Mouse (Mus musculus) neural tube, embryonic 14.5 days (tissue): ENCODE measurements around the gene Fam243. TPM values are rescaled to one million over a fixed set of nuclear protein-coding genes. Genes with fewer than 3 reads are reported as not detected.

Source experiments
- ATAC-seq: fragments of 200-750 bp; cut with Nextera tagmentation; 2 replicates; pipeline ENCODE4 v1.8.0; 2017; ENCODE audit warnings: low read depth, mild to moderate bottlenecking, moderate TSS enrichment, moderate library complexity
- H3K27ac ChIP-seq: fragments of 300-500 bp; sonication (generic); 2 replicates; pipeline ENCODE4 v1.5.1; 2014; ENCODE audit warnings: low read depth, mild to moderate bottlenecking, control low read depth, low read length, moderate library complexity, mixed read lengths
- H3K27me3 ChIP-seq: fragments of 300-500 bp; sonication (generic); 2 replicates; pipeline ENCODE4 v1.6.1; 2014; ENCODE audit warnings: low read length; ENCODE audit not compliant: control insufficient read depth, insufficient read depth
- H3K36me3 ChIP-seq: fragments of 300-500 bp; sonication (generic); 2 replicates; pipeline ENCODE4 v1.6.1; 2014; ENCODE audit warnings: low read length, mixed read lengths; ENCODE audit not compliant: control insufficient read depth, insufficient read depth
- H3K4me1 ChIP-seq: fragments of 300-500 bp; sonication (generic); 2 replicates; pipeline ENCODE4 v1.6.1; 2014; ENCODE audit warnings: low read length; ENCODE audit not compliant: control insufficient read depth, insufficient read depth
- H3K4me2 ChIP-seq: fragments of 300-500 bp; sonication (generic); 2 replicates; pipeline ENCODE4 v1.6.1; 2014; ENCODE audit warnings: mild to moderate bottlenecking, low read depth, low read length, control low read depth
- H3K4me3 ChIP-seq: fragments of 300-500 bp; sonication (generic); 2 replicates; pipeline ENCODE4 v1.5.1; 2014; ENCODE audit warnings: low read depth, low read length, control low read depth, mixed read lengths
- H3K9ac ChIP-seq: fragments of 300-500 bp; sonication (generic); replicated peaks from 2 replicates; pipeline ENCODE4 v1.6.1; 2014; ENCODE audit warnings: low read depth, mild to moderate bottlenecking, control low read depth, low read length, mixed read lengths
- H3K9me3 ChIP-seq: fragments of 300-500 bp; sonication (generic); 2 replicates; pipeline ENCODE4 v1.6.1; 2016; ENCODE audit warnings: low read length; ENCODE audit not compliant: control insufficient read depth
- WGBS: fragments of 180-500 bp; shearing (Covaris S2); extraction: QIAGEN DNeasy Blood & Tissue Kit; methylation state at CpG from one replicate; pipeline ENCODE4 v1.1.7; 2014; 5-methylcytosine and 5-hydroxymethylcytosine counted together
- polyA plus RNA-seq: library from polyadenylated mRNA; unstranded; fragments of >200 nt; fragmentation: Nextera tagmentation; extraction: Ambion mirVana; gene quantifications from 2 replicates; pipeline ENCODE4 v1.2.1, GENCODE M21; 2014

Gene Fam243
- polyA plus RNA-seq, 1 experiment from 2014 or later: not detected

DNA sequence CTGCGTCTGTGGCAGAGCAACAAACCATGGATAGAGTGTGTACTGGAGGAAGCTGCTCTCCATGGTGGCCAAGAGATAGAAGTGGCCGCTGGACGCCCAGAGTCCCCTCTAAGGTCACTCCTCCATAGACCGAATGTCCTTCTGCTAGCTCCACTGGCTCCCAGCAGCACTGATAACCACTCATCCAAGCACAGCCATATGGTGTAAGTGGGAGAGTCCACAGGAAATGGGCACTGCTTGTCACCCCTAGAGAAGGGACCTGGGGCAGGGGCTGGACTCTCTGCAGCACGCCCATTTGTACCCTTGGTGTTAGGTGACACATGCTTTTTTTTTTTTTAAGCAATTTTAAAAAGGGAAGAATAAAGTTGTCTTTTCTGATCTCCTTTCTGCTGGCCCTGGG is 9.7 kb upstream of the Fam243 start:
- Histone ChIP-seq H3K27me3 (no peaks in the 10 kb centered on the region), H3K4me1 (no peaks in the 10 kb centered on the region), H3K27ac (no peak overlapping the region), H3K9me3 (no peaks in the 10 kb centered on the region), H3K4me3 (no peak overlapping the region), H3K9ac (no peak overlapping the region), H3K36me3 (no peaks in the 10 kb centered on the region), H3K4me2 (no peak overlapping the region)
- WGBS: 86% methylated on average over 5 of the region's 5 CpGs
- no peak for ATAC-seq

DNA sequence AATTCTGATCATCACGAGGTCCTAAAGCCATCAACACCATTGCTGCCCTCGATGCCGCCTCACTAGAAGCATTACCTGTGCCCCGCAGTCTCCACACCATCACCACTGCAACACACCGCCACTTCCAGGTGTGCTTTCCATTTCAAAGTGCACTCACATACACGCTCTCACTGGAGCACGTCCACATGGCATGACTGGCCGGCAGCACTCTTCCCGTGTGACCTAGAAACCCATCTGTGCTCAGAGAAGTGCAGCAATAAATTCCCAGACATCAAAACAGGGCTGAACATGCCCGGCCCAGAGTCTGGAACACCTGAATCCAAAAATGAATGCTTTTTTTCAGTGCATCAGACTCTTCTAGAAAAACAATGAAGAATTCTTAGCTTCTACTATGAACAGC is 6.7 kb upstream of the Fam243 start:
- WGBS: 85% methylated on average over 10 of the region's 10 CpGs
- Histone ChIP-seq H3K9me3 (no peaks in the 10 kb centered on the region), H3K4me2 (no peak overlapping the region), H3K9ac (no peak overlapping the region), H3K27me3 (no peaks in the 10 kb centered on the region), H3K36me3 (no peaks in the 10 kb centered on the region), H3K4me3 (no peak overlapping the region), H3K4me1 (no peaks in the 10 kb centered on the region), H3K27ac (no peak overlapping the region)
- no peak for ATAC-seq

DNA sequence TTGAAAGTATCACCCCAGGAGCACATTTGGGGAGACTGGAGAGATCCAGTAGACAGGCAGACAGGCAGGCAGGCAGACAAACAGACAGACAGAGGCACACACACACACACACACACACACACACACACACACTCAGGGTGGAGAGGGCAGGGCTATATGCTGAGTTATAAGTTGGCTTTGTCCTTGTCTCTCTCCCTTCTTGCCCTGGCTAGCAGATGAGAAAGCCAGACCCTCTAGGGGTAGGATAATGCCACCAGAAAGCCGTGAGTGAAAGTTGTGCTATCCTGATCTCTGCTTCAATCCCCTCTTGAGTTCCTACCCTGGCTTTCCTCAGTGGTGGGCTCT is 3.8 kb upstream of the Fam243 start:
- Histone ChIP-seq H3K4me1 (no peaks in the 10 kb centered on the region), H3K36me3 (no peaks in the 10 kb centered on the region), H3K4me2 (no peak overlapping the region), H3K9me3 (no peaks in the 10 kb centered on the region), H3K27ac (no peak overlapping the region), H3K4me3 (no peak overlapping the region), H3K27me3 (no peaks in the 10 kb centered on the region), H3K9ac (no peak overlapping the region)
- WGBS: 53% methylated on average over 1 of the region's 1 CpGs
- ATAC-seq: no peak

DNA sequence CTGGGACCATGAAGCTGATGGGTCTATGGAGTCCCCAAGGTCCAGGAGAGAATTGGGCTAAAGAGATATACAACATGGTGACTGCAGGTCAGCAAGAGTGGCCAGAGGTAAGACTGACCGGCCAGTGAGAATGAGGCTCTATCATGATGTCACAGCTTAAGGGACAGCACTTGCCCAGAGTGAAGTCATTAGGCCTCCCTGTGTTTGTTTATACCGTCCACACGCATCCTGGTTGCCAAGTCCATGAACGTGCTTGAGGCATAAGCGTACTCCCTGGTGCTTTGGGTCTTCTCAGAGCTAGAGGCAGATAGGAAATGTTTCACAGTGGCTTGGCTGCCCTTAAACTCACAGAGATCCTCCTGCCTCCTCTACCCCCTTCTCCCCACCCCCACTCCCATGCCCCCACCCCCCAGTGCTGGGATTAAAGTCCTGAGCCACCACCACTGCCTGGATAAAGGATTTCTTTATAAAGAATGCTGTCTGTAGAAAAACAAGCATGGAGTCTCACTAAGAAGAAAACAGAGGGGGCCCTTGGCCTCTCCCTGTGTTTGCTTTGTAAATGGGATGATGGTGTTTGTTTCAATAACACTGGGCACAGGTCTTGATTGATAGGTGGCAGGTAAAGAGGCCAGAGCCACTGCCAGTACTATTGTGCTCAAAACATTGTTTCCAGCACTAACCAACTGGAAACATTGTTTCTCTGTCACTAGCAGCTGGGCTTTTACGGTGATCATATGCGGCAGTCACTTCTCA is 3.2 kb upstream of the Fam243 start:
- H3K4me2 ChIP-seq: no peak overlapping the region
- ATAC-seq: no peak
- no peaks in the 10 kb centered on the region for H3K9me3 ChIP-seq
- no peaks in the 10 kb centered on the region for H3K36me3 ChIP-seq
- H3K4me1 ChIP-seq: no peaks in the 10 kb centered on the region
- no peak overlapping the region for H3K4me3 ChIP-seq
- H3K27ac ChIP-seq: no peak overlapping the region
- WGBS: 30% methylated on average over 7 of the region's 7 CpGs
- no peak overlapping the region for H3K9ac ChIP-seq
- H3K27me3 ChIP-seq: no peaks in the 10 kb centered on the region

DNA sequence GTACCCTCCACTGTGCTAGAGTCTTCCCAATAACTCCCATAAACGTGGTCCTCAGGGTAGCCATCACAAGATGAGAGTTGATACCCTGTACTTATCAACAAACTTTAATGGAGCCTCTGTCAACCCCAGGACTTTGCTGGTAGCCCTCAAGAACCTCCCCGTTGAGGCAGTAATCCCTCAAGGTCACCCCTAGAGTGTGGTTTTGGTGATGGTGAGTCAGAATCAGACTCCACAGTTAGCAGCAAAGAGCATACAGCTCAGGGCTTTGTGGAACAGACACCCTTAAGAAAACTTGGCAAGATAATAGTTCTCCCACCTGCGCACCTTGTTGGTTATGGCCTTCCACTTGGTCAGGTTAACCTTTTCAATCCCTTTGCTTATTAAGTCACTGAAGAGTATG is 880 bp downstream of the Fam243 start:
- Histone ChIP-seq H3K27ac (no peak overlapping the region), H3K4me3 (no peak overlapping the region), H3K4me1 (no peaks in the 10 kb centered on the region), H3K9ac (no peak overlapping the region), H3K9me3 (no peaks in the 10 kb centered on the region), H3K27me3 (no peaks in the 10 kb centered on the region), H3K4me2 (no peak overlapping the region), H3K36me3 (no peaks in the 10 kb centered on the region)
- ATAC-seq: no peak
- 81% methylated on average over 3 of the region's 3 CpGs for WGBS

DNA sequence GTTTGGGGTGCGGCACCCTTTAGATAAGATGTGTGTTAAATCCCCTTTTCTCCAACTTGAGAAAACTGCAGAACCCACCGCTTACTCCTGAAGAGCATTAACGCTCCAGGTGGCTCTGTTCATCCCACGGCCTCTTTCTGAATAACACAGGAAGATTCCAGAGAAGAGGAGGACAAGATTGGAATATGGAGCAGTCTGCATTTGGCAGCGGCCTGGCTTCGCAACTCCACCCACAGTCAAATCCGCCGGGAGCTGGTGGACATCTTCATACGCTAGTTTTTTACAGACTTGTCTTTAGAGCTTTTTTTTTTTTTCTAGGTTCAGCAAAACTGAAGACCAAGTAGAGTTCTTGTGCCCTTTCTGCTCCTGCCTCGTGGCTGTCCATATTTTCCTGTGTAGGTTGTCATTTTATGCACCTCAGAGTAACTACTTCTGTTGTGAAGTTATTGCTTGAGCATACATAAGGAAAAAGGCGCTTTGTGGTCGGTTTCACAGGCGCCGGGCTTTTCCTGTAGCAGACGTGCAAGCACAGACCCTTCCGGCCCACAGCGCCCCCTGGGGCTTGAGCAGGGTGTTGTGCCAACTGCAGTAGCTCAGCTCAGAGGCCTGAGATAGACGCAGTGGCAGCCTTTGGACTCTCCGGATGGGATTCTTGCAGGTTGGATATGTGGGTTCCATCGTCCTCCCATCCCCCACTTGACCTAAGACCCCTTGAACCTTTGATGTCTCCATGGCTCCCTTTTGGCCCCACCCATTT is 1.7 kb downstream of the Fam243 start:
- no peaks in the 10 kb centered on the region for H3K4me1 ChIP-seq
- no peak overlapping the region for H3K9ac ChIP-seq
- no peak overlapping the region for H3K4me3 ChIP-seq
- no peaks in the 10 kb centered on the region for H3K36me3 ChIP-seq
- no peak overlapping the region for H3K27ac ChIP-seq
- H3K9me3 ChIP-seq: no peaks in the 10 kb centered on the region
- WGBS: 67% methylated on average over 20 of the region's 20 CpGs
- ATAC-seq: no peak
- H3K27me3 ChIP-seq: no peaks in the 10 kb centered on the region
- H3K4me2 ChIP-seq: no peak overlapping the region

DNA sequence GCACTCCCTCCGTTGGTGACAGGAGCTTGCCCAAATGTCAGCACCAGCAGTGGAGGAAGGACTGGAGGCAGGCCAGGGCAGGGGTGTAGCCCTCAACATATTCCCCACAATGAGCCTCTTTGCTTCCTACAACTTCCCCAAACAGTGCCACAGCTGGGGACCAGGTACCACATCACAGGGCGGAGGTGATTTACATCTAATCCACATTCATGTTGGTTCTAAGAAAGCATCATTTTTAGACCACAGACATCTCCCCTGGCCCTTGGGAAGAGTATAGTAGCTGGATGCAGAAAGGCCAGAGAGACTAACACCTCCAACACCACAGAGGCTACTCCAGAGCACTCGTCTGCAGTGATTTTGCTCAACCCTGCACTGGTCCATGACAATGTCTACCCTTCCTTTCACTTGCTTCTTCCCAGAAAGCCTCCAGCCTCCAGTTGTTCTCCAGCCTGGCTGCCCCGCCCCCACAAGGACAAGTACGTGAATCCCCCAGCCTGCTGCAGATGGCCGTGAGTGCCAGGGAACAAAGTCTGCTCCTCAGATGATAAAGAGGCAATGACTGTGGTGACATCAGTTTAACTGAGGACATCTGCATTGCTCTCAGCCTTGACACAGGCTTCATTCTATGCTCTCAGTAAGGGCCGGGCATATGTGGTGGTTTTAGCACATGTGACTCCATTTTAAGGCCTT is 5.0 kb downstream of the Fam243 start:
- 71% methylated on average over 7 of the region's 7 CpGs for WGBS
- Histone ChIP-seq H3K4me3 (no peak overlapping the region), H3K9ac (no peak overlapping the region), H3K4me1 (no peaks in the 10 kb centered on the region), H3K9me3 (no peaks in the 10 kb centered on the region), H3K27me3 (no peaks in the 10 kb centered on the region), H3K27ac (no peak overlapping the region), H3K4me2 (no peak overlapping the region), H3K36me3 (peaks cover 9% of the 10 kb centered on the region)
- no peak for ATAC-seq

DNA sequence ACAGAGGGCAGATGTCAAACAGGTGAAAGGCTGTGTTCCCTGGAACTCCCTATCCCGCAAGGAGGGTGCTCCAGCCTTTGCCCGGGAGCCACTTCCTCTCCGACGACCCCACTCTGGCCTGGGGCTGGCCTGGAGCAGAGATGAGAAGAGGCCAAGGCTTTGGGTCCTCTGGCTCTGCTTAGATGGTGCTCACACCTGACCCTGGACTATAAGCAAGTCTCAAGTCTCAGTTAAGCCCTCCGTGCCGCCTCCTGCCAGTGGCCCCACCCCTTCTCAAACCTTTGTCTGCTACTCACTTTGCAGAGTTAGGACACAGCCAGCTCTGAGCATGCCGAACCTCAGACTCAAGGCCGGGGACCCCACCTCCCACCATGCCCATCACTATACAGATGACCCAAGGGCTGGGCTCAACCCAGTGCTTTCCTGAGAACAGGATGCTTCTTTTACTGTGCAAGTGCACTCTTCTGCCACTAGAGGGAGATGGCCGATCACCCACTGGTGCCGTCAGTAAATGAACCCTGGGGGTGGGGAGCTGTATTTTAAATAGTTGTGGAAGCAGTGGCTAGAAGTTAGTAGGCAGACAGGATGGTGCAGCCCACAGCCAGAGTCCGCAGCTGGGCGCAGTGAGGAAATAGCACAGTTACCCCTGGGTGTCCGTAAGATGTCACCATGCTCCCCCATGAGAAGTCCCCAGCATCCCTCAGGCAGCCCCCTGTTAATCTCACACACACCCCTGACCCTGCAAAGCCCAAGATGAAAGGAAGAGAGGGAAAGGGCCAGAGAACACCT is 7.1 kb downstream of the Fam243 start:
- Histone ChIP-seq H3K4me3 (no peak overlapping the region), H3K9ac (no peak overlapping the region), H3K36me3 (peaks cover 16% of the 10 kb centered on the region), H3K4me2 (no peak overlapping the region), H3K27ac (no peak overlapping the region), H3K27me3 (no peaks in the 10 kb centered on the region), H3K9me3 (no peaks in the 10 kb centered on the region), H3K4me1 (no peaks in the 10 kb centered on the region)
- WGBS: 50% methylated on average over 13 of the region's 13 CpGs
- peak; percentile 63 for ATAC-seq
